Mouse (Mus musculus) megakaryocyte, embryonic 14.5 days (primary cell): ENCODE results near the gene Amd1. TPM values are rescaled to one million over a fixed set of nuclear protein-coding genes. Genes with fewer than 3 reads are reported as not detected.

Experiments
- H3K27me3 ChIP-seq: replicated peaks from 2 replicates; pipeline ENCODE3; 2012; ENCODE audit warnings: inconsistent platforms
- H3K36me3 ChIP-seq: replicated peaks from 2 replicates; pipeline ENCODE3; 2012; ENCODE audit warnings: low read length, inconsistent platforms, mixed read lengths
- H3K4me1 ChIP-seq: 2 replicates; pipeline ENCODE4 v1.6.1; 2012; ENCODE audit warnings: inconsistent platforms
- H3K4me3 ChIP-seq: replicated peaks from 2 replicates; pipeline ENCODE3; 2012; ENCODE audit warnings: moderate library complexity, mild to moderate bottlenecking, inconsistent platforms
- H3K9me3 ChIP-seq: 2 replicates; pipeline ENCODE4 v1.6.1; 2012; ENCODE audit warnings: inconsistent platforms
- FLI1 ChIP-seq: IDR thresholded peaks from 2 replicates; pipeline ENCODE4 v1.6.1; 2012; ENCODE audit warnings: low read length, inconsistent platforms, mixed read lengths
- GATA1 ChIP-seq: IDR thresholded peaks from 3 replicates; pipeline ENCODE4 v1.6.1; 2012; ENCODE audit warnings: mixed read lengths, low read length, inconsistent platforms, borderline replicate concordance
- polyA plus RNA-seq: library from polyadenylated mRNA; stranded (reverse); fragments of >175 nt; gene quantifications from 2 replicates; pipeline ENCODE4 v1.2.3, GENCODE M21; 2012; ENCODE audit warnings: low replicate concordance; ENCODE audit not compliant: insufficient read depth

The Amd1 gene
- polyA plus RNA-seq, 1 experiment, result 10.4 TPM

DNA sequence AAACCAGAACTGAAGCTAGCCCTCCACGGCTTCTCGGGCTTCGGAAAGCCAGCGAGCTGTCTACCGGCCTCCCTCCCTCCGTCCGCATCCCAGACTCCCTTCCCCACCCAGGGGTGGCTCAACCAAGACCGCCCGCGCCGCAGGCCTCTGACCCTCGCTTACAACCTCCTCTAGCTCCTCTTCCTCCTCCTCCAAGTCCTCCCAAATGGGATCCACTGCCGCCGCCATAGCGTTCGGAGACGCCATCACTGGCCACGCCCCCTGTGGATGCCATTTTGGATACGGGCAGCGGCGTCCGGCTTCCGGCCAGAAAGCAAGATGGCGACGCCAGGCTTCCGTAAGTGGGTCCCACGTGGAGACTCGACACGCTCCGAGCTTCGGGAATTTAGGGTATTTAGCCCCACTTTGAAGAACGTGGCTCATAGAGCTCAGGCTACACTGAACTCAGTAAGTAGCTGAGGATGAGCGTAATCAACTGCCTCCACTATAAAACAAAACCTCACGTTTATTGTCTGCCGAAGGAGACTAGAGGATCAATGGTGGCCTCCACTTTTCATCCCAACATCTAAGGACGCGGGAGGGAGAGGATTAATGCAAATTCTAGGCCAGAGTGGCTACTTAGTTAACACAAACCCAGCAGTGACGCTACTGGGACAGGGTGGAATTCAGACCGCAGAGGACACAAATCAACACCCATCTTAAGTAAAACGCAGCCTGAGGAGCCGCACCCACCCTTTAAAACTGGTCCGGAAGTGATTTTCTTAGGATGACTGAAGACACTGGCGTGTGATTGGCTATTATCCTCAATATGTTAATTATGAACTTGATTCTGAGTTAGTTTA is 44.4 kb downstream of the Amd1 start, which contains the start of gene Gtf3c6:
TSS of gene Gtf3c6 (minus strand) at position 695 of the 842 bp plus-strand sequence.
- peak within 1 kb of the TSS; percentile 97 for H3K4me3 ChIP-seq
- H3K27me3 ChIP-seq, result no peaks in the 10 kb centered on the region
- no peak for TF ChIP-seq FLI1
- TF ChIP-seq GATA1, result no peak
- H3K4me1 ChIP-seq, result peaks cover 50% of the 10 kb centered on the region
- H3K9me3 ChIP-seq, result no peaks in the 10 kb centered on the region
- peaks cover 23% of the 10 kb centered on the region for H3K36me3 ChIP-seq

- H3K4me3 ChIP-seq, result peak overlapping the region; percentile 97
- no peak for TF ChIP-seq FLI1
- TF ChIP-seq GATA1, result no peak
These were observed 45.3 kb downstream of the Amd1 start for GRCm38 (mm10) chr10:40256716-40257115.

DNA sequence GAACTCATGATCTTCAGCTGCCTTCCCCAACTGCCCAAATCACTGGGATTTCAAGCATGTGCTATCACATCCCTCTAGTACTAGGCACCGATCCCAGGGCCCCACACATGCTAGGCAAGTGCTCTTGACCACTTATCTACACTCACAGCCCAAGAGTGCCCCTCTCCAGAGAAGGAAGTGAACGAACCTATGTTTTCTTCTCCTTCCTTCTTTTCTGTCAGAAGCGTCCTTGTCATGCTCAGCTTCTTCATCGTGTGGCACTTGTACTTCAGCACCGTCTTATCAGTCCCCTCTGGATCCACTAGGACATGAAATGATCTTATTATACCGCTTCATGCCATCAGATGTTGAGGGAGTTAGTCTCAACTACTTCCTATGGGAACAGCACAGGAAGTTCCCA is 51.0 kb downstream of the Amd1 start:
- Histone ChIP-seq H3K27me3 (no peaks in the 10 kb centered on the region), H3K4me3 (no peak overlapping the region), H3K4me1 (peaks cover 42% of the 10 kb centered on the region), H3K36me3 (peaks cover 72% of the 10 kb centered on the region), H3K9me3 (no peaks in the 10 kb centered on the region)
- TF ChIP-seq GATA1 (no peak), FLI1 (no peak)

More at GRCm38 (mm10) chr10:40256716-40257115, 45.3 kb downstream of the Amd1 start:
- Histone ChIP-seq H3K9me3 (no peaks in the 10 kb centered on the region), H3K27me3 (no peaks in the 10 kb centered on the region), H3K4me1 (peaks cover 46% of the 10 kb centered on the region), H3K36me3 (peaks cover 33% of the 10 kb centered on the region)

DNA sequence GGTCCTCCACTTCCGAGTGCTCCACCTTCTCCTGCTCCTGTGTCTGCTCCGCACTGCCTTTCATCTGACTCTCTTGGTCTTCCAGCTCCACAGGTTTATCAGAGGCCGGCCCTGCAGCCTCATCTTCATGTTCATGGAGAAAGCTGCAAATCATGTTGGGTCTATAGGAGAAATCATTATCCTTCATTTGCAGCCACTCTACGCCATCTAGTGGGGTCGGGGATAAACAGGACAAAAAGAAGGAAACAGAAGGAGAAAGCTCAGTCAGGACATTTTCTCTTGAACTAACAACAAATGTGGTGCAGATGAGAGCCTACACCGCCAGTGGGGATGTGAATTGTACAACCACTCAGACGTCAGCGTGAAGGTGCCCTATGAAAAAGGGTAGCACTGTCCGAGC is 52.4 kb downstream of the Amd1 start:
- peaks cover 68% of the 10 kb centered on the region for H3K36me3 ChIP-seq
- H3K4me1 ChIP-seq, result peaks cover 44% of the 10 kb centered on the region
- H3K27me3 ChIP-seq, result no peaks in the 10 kb centered on the region
- H3K9me3 ChIP-seq, result no peaks in the 10 kb centered on the region
- no peak for TF ChIP-seq GATA1
- TF ChIP-seq FLI1, result no peak
- peak overlapping the region; percentile 36 for H3K4me3 ChIP-seq

GRCm38 (mm10) chr10:40247166-40247716 is 54.7 kb downstream of the Amd1 start:
- Histone ChIP-seq H3K36me3 (peaks cover 68% of the 10 kb centered on the region), H3K27me3 (no peaks in the 10 kb centered on the region), H3K9me3 (no peaks in the 10 kb centered on the region), H3K4me3 (peak overlapping the region; percentile 99), H3K4me1 (peaks cover 62% of the 10 kb centered on the region)
- no peak for TF ChIP-seq FLI1
- TF ChIP-seq GATA1, result no peak

GRCm38 (mm10) chr10:40246374-40247165 is 55.4 kb downstream of the Amd1 start, which contains the start of gene Rpf2:
Gene Rpf2, minus strand, starts transcription at chr10:40247036.
- H3K36me3 ChIP-seq, result peaks cover 66% of the 10 kb centered on the region
- peak within 1 kb of the TSS; percentile 99 for H3K4me3 ChIP-seq
- H3K4me1 ChIP-seq, result peaks cover 55% of the 10 kb centered on the region
- no peaks in the 10 kb centered on the region for H3K27me3 ChIP-seq
- H3K9me3 ChIP-seq, result no peaks in the 10 kb centered on the region
- TF ChIP-seq FLI1 (peak; percentile 91; the same call in 1 of the 2 replicates), GATA1 (no peak)

- Histone ChIP-seq H3K36me3 (peaks cover 89% of the 10 kb centered on the region), H3K9me3 (no peaks in the 10 kb centered on the region), H3K4me1 (peaks cover 12% of the 10 kb centered on the region), H3K4me3 (no peak overlapping the region), H3K27me3 (no peaks in the 10 kb centered on the region)
- no peak for TF ChIP-seq GATA1
- TF ChIP-seq FLI1, result no peak
These were observed 64.2 kb downstream of the Amd1 start for GRCm38 (mm10) chr10:40237826-40238225.

Other genes starting within 250 kb of the Amd1 start
- gene Slc16a10, start 159.9 kb downstream of the Amd1 start, polyA plus RNA-seq, result 7.0 and 10.9 TPM in 2 replicates
- gene Rpf2, start 55.1 kb downstream of the Amd1 start, polyA plus RNA-seq, result 1.3 TPM in 1 of 2 replicates, not detected in the other
- gene Gtf3c6, start 44.1 kb downstream of the Amd1 start, polyA plus RNA-seq, result 7.4 and 17.2 TPM in 2 replicates
- 4.8 and 7.2 TPM in 2 replicates for gene Cdk19, start 37.4 kb upstream of the Amd1 start, polyA plus RNA-seq